Mouse (Mus musculus): Measurements from ENCODE around the gene Olfr12.

DNA sequence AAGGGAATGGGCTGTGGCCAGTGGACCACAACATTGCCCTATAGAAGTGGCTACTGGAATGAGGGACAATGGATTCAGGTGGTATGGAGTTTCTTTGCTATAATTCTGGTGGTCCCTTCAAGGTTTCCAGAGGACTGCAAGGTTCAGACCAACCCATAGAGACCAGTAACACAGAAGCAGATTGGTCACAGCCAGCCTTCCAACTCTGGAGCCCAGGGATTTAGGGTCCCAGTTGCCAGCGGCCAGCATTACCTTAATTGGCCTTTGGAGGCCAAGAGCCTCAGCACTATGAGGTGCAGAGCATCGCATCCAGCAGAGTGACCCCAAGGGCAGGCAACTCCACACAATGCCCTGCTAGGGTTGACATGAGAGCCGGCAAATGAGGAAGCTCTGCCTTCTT lies 46.6 kb upstream of the Olfr12 start, which contains the start of gene Olfr1413:
- TF ChIP-seq CTCF (conservative IDR thresholded peaks at IDR 0.05; ENCODE audit: low read length) (no peak), NANOG (IDR thresholded peaks at IDR 0.05; ENCODE audit: borderline replicate concordance, low read length) (no peak)

Measured in E14TG2a.4 (cell line).